Mouse (Mus musculus): ENCODE data around the gene Ccdc8. TPM values are rescaled to one million over a fixed set of nuclear protein-coding genes. Genes with fewer than 3 reads are reported as not detected.

The Ccdc8 gene
- polyA plus RNA-seq, 1 experiment from 2014 or later = 10.5 TPM

GRCm38 (mm10) chr7:17045743-17046142, 53.2 kb downstream of the Ccdc8 start:
- H3K36me3 ChIP-seq (replicated peaks) = peaks cover 26% of the 10 kb centered on the region; the same call in 1 of the 2 replicates
- H3K9me3 ChIP-seq = no peaks in the 10 kb centered on the region
- H3K27me3 ChIP-seq (replicated peaks; ENCODE audit: low read depth, poor library complexity, severe bottlenecking) = no peaks in the 10 kb centered on the region
- H3K4me3 ChIP-seq = no peak overlapping the region
- no peak for DNase-seq (ENCODE audit: low spot score)
- H3K4me1 ChIP-seq = no peaks in the 10 kb centered on the region
- no peak overlapping the region for H3K27ac ChIP-seq (replicated peaks)
- 83% methylated on average over 1 of the region's 1 CpGs for WGBS

Other genes starting within 250 kb of the Ccdc8 start
- gene Slc1a5, start 211.4 kb upstream of the Ccdc8 start, polyA plus RNA-seq (2016; fragmentation: Nextera tagmentation; extraction: Ambion mirVana) = 37.3 and 40.5 TPM in 2 replicates
- gene Strn4, start 176.8 kb upstream of the Ccdc8 start, polyA plus RNA-seq (2016; fragmentation: Nextera tagmentation; extraction: Ambion mirVana) = 129 and 131 TPM in 2 replicates
- gene Fkrp, start 176.0 kb upstream of the Ccdc8 start, polyA plus RNA-seq (2016; fragmentation: Nextera tagmentation; extraction: Ambion mirVana) = 26.1 and 28.5 TPM in 2 replicates
- 12.9 and 13.1 TPM in 2 replicates for gene Prkd2, start 149.8 kb upstream of the Ccdc8 start, polyA plus RNA-seq (2016; fragmentation: Nextera tagmentation; extraction: Ambion mirVana)
- gene Dact3, start 117.4 kb upstream of the Ccdc8 start, polyA plus RNA-seq (2016; fragmentation: Nextera tagmentation; extraction: Ambion mirVana) = 5.5 and 6.0 TPM in 2 replicates
- gene Gng8, start 100.9 kb upstream of the Ccdc8 start, polyA plus RNA-seq (2016; fragmentation: Nextera tagmentation; extraction: Ambion mirVana) = 14.7 and 20.3 TPM in 2 replicates
- 0.52 and 0.64 TPM in 2 replicates for gene Ptgir, start 86.2 kb upstream of the Ccdc8 start, polyA plus RNA-seq (2016; fragmentation: Nextera tagmentation; extraction: Ambion mirVana)
- 121 and 126 TPM in 2 replicates for gene Calm3, start 68.6 kb upstream of the Ccdc8 start, polyA plus RNA-seq (2016; fragmentation: Nextera tagmentation; extraction: Ambion mirVana)
- gene Pnmal2, start 48.0 kb upstream of the Ccdc8 start, polyA plus RNA-seq (2016; fragmentation: Nextera tagmentation; extraction: Ambion mirVana) = 2.9 and 4.6 TPM in 2 replicates
- 3.4 and 4.0 TPM in 2 replicates for gene Pnmal1, start 33.0 kb upstream of the Ccdc8 start, polyA plus RNA-seq (2016; fragmentation: Nextera tagmentation; extraction: Ambion mirVana)
- gene Gm42372, start 9.6 kb upstream of the Ccdc8 start, polyA plus RNA-seq (2016; fragmentation: Nextera tagmentation; extraction: Ambion mirVana) = 0.59 and 0.86 TPM in 2 replicates
- 138 and 146 TPM in 2 replicates for gene Ppp5c, start 35.2 kb downstream of the Ccdc8 start, polyA plus RNA-seq (2016; fragmentation: Nextera tagmentation; extraction: Ambion mirVana)
- 5.6 and 5.7 TPM in 2 replicates for gene Hif3a, start 69.7 kb downstream of the Ccdc8 start, polyA plus RNA-seq (2016; fragmentation: Nextera tagmentation; extraction: Ambion mirVana)
- gene Psg16, start 81.3 kb downstream of the Ccdc8 start, polyA plus RNA-seq (2016; fragmentation: Nextera tagmentation; extraction: Ambion mirVana) = 0.09 and 0.10 TPM in 2 replicates
- gene Ceacam3, start 157.6 kb downstream of the Ccdc8 start, polyA plus RNA-seq (2016; fragmentation: Nextera tagmentation; extraction: Ambion mirVana) = not detected in 2 replicates
- gene Psg29, start 210.8 kb downstream of the Ccdc8 start, polyA plus RNA-seq (2016; fragmentation: Nextera tagmentation; extraction: Ambion mirVana) = not detected in 2 replicates